Mouse (Mus musculus) B cell, adult (primary cell): ENCODE measurements around the gene Pappa2. TPM values are rescaled to one million over a fixed set of nuclear protein-coding genes. Genes with fewer than 3 reads are reported as not detected.

Experiments used
- total RNA-seq: library from RNA; stranded (reverse); gene quantifications from 4 replicates; pipeline ENCODE4 v1.2.4, GENCODE M21; 2023; ENCODE audit not compliant: inconsistent age

Pappa2 gene
- not detected in 4 replicates for total RNA-seq

DNA sequence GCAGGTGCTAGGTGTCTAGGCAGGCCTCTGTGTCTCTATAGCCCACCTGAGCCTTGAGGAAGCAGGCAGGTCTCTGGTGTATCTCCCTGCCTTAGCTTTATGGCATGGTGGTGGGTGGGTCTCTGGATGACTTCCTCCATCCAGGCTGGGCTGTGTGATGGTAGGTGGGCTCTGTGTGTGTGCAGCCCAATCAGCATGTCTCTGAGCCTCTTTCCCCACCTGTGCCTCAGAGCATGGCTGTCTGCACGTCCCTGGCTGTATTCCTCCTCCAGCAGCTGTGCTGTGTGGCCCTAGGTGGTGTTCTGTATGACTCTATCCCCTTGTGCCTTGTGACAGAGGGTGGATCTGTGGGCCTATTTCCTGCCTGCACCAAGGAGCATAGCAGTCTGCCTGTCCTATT lies at the start of gene Pappa2:
Gene Pappa2 (minus strand): TSS at position 101 of the 400 bp plus-strand sequence.

